Mouse (Mus musculus) gastrocnemius, adult 2 months (tissue): ENCODE results near the gene Gm20388. TPM values are rescaled to one million over a fixed set of nuclear protein-coding genes. Genes with fewer than 3 reads are reported as not detected.

Source experiments
- DNase-seq: peaks from one replicate; pipeline ENCODE4 v3.0.0; 2022
- H3K27ac ChIP-seq: fragments of 200-600 bp; 2 replicates; pipeline ENCODE4 v1.8.1; 2022; ENCODE audit warnings: mild to moderate bottlenecking
- H3K4me3 ChIP-seq: fragments of 200-600 bp; 2 replicates; pipeline ENCODE4 v1.8.1; 2022; ENCODE audit warnings: mild to moderate bottlenecking, moderate library complexity
- CTCF ChIP-seq: fragments of 200-600 bp; IDR thresholded peaks from 2 replicates; pipeline ENCODE4 v1.8.1; 2022; ENCODE audit warnings: antibody characterized with exemption, mild to moderate bottlenecking, moderate library complexity
- intact Hi-C: fragments of 180-260 bp; cut with DNase I; formaldehyde crosslinking; loops from one replicate; pipeline ENCODE4 v1.15.1; 2025
- total RNA-seq, 2 experiments: library from RNA; stranded (reverse); gene quantifications; 2 replicates each; pipeline ENCODE4 v1.2.3; 2021

The Gm20388 gene
- total RNA-seq, 2 experiments from 2014 or later, result 6.1 to 15.0 TPM

DNA sequence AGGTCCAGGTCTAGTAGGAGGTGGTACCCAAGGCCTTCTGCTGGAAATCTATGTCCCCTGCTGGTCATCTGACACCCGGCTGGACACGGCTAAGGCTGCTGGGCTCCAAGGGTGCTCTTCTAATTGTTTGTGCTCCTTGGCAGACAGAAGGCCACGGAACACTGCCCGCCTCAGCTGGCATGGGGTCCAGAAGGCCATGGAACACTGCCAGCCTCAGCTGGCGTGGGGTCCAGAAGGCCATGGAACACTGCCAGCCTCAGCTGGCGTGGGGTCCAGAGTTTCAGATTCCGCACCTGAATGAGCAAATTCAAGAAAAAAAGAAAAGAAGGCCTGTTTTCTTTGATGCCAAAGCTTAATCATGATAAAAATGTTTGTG lies 2070.9 kb downstream of the Gm20388 start:
- H3K27ac ChIP-seq, result no peak overlapping the region
- DNase-seq, result no peak
- intact Hi-C loops, result no loop called here
- no peak overlapping the region for H3K4me3 ChIP-seq
- no peak for TF ChIP-seq CTCF

- TF ChIP-seq CTCF, result no peak
- Histone ChIP-seq H3K4me3 (no peak overlapping the region), H3K27ac (no peak overlapping the region)
- no peak for DNase-seq
- intact Hi-C loops, result no loop called here
Measured at GRCm38 (mm10) chr8:121985673-121986072, 2075.0 kb downstream of the Gm20388 start.

- intact Hi-C loops, result no loop called here
- Histone ChIP-seq H3K4me3 (no peak overlapping the region), H3K27ac (no peak overlapping the region)
- no peak for DNase-seq
- TF ChIP-seq CTCF, result no peak
Measured at GRCm38 (mm10) chr8:121987892-121988291, 2077.3 kb downstream of the Gm20388 start.

GRCm38 (mm10) chr8:121990506-121991255 lies 2080.0 kb downstream of the Gm20388 start:
- peak; percentile 62 for DNase-seq
- no peak overlapping the region for H3K4me3 ChIP-seq
- intact Hi-C loops, result loop anchor here (5.0 kb wide), 1 partner anchor 47 kb away; no protein-coding TSS in a partner anchor
- no peak for TF ChIP-seq CTCF
- H3K27ac ChIP-seq, result peak overlapping the region; percentile 65

- DNase-seq, result peak; percentile 75
- H3K27ac ChIP-seq, result peak overlapping the region; percentile 65; the same call in 1 of the 2 replicates
Measured at GRCm38 (mm10) chr8:121991611-121992010, 2081.0 kb downstream of the Gm20388 start.

GRCm38 (mm10) chr8:121992911-121993310 lies 2082.3 kb downstream of the Gm20388 start:
- intact Hi-C loops, result loop anchor here (5.0 kb wide), 1 partner anchor 44 kb away; no protein-coding TSS in a partner anchor
- H3K4me3 ChIP-seq, result no peak overlapping the region
- DNase-seq, result no peak
- TF ChIP-seq CTCF, result no peak
- H3K27ac ChIP-seq, result no peak overlapping the region

More at GRCm38 (mm10) chr8:121991611-121992010, 2081.0 kb downstream of the Gm20388 start:
- no peak for TF ChIP-seq CTCF
- H3K4me3 ChIP-seq, result no peak overlapping the region
- intact Hi-C loops, result loop anchor here (5.0 kb wide), 1 partner anchor 46 kb away; no protein-coding TSS in a partner anchor

DNA sequence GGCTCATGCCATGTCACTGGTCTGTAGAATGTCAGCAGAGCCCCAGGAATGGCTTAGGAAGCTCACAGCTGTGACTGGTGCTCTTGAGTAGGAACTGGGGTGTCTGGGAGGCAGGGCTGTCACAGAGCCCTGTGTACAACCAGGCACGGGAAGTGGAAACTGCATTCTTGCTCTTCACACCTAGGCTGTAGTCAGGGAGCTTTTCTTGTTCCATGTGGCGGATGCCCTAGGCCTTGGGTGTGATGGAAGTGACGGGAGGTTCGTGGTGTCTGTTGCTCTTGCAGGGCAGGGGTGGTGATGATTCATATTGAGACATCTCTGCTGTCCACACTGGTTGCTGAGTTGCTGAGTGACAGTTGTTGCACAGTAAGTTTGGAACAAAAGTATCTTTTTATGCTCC lies 2084.5 kb downstream of the Gm20388 start:
- TF ChIP-seq CTCF, result no peak
- H3K4me3 ChIP-seq, result no peak overlapping the region
- DNase-seq, result no peak
- no peak overlapping the region for H3K27ac ChIP-seq
- intact Hi-C loops, result no loop called here

DNA sequence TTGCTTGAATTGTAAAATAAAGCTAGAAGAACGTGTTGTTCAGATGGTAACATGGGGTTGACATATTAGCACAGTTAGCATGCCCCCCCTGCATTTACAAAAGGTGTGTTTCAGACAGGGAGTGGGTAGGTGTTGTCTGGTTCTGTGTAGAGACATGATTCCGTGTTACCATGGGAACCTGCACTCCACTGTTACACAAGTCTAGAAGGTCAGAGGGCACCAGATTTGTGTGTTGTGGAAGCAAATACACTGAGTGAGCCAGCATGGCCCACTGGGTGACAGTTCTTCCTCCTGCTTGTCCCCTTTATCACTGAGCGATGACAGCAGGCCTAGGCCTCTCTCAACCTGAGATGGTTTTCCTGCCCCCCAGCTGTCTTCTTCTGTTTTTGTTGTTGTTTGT lies 2085.3 kb downstream of the Gm20388 start:
- no peak for DNase-seq
- H3K27ac ChIP-seq, result no peak overlapping the region
- intact Hi-C loops, result no loop called here
- TF ChIP-seq CTCF, result no peak
- H3K4me3 ChIP-seq, result no peak overlapping the region

GRCm38 (mm10) chr8:121998631-121999030 lies 2088.0 kb downstream of the Gm20388 start:
- intact Hi-C loops, result no loop called here
- DNase-seq, result no peak
- no peak overlapping the region for H3K27ac ChIP-seq
- no peak for TF ChIP-seq CTCF
- H3K4me3 ChIP-seq, result no peak overlapping the region

- intact Hi-C loops, result no loop called here
- no peak for DNase-seq
- Histone ChIP-seq H3K27ac (peak overlapping the region; percentile 3; the same call in 1 of the 2 replicates), H3K4me3 (no peak overlapping the region)
- peak; percentile 16; the same call in 1 of the 2 replicates for TF ChIP-seq CTCF
Measured at GRCm38 (mm10) chr8:121999211-121999610, 2088.6 kb downstream of the Gm20388 start.

GRCm38 (mm10) chr8:122001339-122002115 lies 2090.9 kb downstream of the Gm20388 start:
- no peak for TF ChIP-seq CTCF
- peak overlapping the region; percentile 74 for H3K27ac ChIP-seq
- DNase-seq, result peak; percentile 61
- intact Hi-C loops, result no loop called here
- H3K4me3 ChIP-seq, result no peak overlapping the region

DNA sequence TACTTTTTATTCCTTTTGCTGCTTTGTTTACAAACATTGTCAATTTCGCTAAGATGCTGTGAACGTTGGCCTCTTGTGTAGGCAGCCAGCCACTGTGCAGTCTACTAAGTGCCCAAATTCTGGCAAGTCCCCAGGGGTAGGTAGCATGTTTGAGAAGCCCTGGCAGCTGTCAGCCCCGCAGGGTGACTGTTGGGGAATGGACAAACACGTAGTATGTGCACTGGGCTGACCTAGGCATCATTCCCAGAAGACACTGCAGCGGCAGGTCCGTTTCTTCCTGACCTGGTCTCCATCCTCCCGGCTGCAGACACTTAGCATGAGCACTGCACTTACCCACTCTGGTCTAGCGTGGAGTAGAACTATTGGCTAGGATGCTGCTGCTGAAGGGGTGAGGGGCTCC lies 2093.0 kb downstream of the Gm20388 start:
- DNase-seq, result peak; percentile 64
- intact Hi-C loops, result no loop called here
- Histone ChIP-seq H3K4me3 (no peak overlapping the region), H3K27ac (peak overlapping the region; percentile 31; the same call in 1 of the 2 replicates)
- no peak for TF ChIP-seq CTCF

- no peak for DNase-seq
- peak overlapping the region; percentile 31; the same call in 1 of the 2 replicates for H3K27ac ChIP-seq
- intact Hi-C loops, result no loop called here
- H3K4me3 ChIP-seq, result no peak overlapping the region
- no peak for TF ChIP-seq CTCF
Measured at GRCm38 (mm10) chr8:122004131-122004530, 2093.5 kb downstream of the Gm20388 start.
